Mouse (Mus musculus): ENCODE measurements around the gene Mapk13. TPM values are rescaled to one million over a fixed set of nuclear protein-coding genes. Genes with fewer than 3 reads are reported as not detected.
"Not testable (repeated sequence)": the region's sequence is repeated elsewhere in the genome, so short reads cannot be mapped to it uniquely, and the experiment has no call there.

Gene Mapk13
- polyA plus RNA-seq, 1 experiment from 2014 or later: 135 TPM

- Histone ChIP-seq H3K4me3 (ENCODE audit: low read depth, low read length) (no peak overlapping the region), H3K4me1 (replicated peaks; ENCODE audit: control insufficient read depth, insufficient read depth, low read length) (peaks cover 11% of the 10 kb centered on the region), H3K9me3 (ENCODE audit: control insufficient read depth, low read length) (no peaks in the 10 kb centered on the region), H3K27ac (ENCODE audit: low read depth) (no peak overlapping the region), H3K27me3 (replicated peaks; ENCODE audit: control insufficient read depth, insufficient read depth, low read length) (no peaks in the 10 kb centered on the region), H3K9ac (ENCODE audit: low read length) (no peak overlapping the region), H3K36me3 (ENCODE audit: control insufficient read depth, insufficient read depth, low read length) (no peaks in the 10 kb centered on the region), H3K4me2 (ENCODE audit: low read length) (no peak overlapping the region)
- DNase-seq (ENCODE audit: low spot score) (no peak), ATAC-seq (replicated peaks; ENCODE audit: low FRiP score, low TSS enrichment, low read depth) (no peak)
- 78% methylated on average over 11 of the region's 11 CpGs for WGBS
Measured at GRCm38 (mm10) chr17:28766781-28767515, 2.1 kb upstream of the Mapk13 start.

- Histone ChIP-seq H3K36me3 (ENCODE audit: control insufficient read depth, insufficient read depth, low read length) (no peaks in the 10 kb centered on the region), H3K9me3 (ENCODE audit: control insufficient read depth, low read length) (no peaks in the 10 kb centered on the region), H3K9ac (ENCODE audit: low read length) (peak overlapping the region; percentile 66), H3K4me3 (ENCODE audit: low read depth, low read length) (peak overlapping the region; percentile 63), H3K27me3 (replicated peaks; ENCODE audit: control insufficient read depth, insufficient read depth, low read length) (no peaks in the 10 kb centered on the region), H3K27ac (ENCODE audit: low read depth) (peak overlapping the region; percentile 67), H3K4me2 (ENCODE audit: low read length) (peak overlapping the region; percentile 78), H3K4me1 (replicated peaks; ENCODE audit: control insufficient read depth, insufficient read depth, low read length) (peaks cover 11% of the 10 kb centered on the region)
- ATAC-seq (replicated peaks; ENCODE audit: low FRiP score, low TSS enrichment, low read depth) (peak; percentile 64), DNase-seq (ENCODE audit: low spot score) (peak; percentile 78)
- 2% methylated on average over 24 of the region's 24 CpGs for WGBS
Measured at GRCm38 (mm10) chr17:28769875-28770421, 851 bp downstream of the Mapk13 start.

GRCm38 (mm10) chr17:28771289-28771688 is 2.2 kb downstream of the Mapk13 start:
- Histone ChIP-seq H3K9me3 (ENCODE audit: control insufficient read depth, low read length) (no peaks in the 10 kb centered on the region), H3K27ac (ENCODE audit: low read depth) (no peak overlapping the region), H3K4me1 (replicated peaks; ENCODE audit: control insufficient read depth, insufficient read depth, low read length) (peaks cover 11% of the 10 kb centered on the region), H3K27me3 (replicated peaks; ENCODE audit: control insufficient read depth, insufficient read depth, low read length) (no peaks in the 10 kb centered on the region), H3K36me3 (ENCODE audit: control insufficient read depth, insufficient read depth, low read length) (peaks cover 6% of the 10 kb centered on the region), H3K4me3 (ENCODE audit: low read depth, low read length) (no peak overlapping the region), H3K9ac (ENCODE audit: low read length) (no peak overlapping the region), H3K4me2 (ENCODE audit: low read length) (peak overlapping the region; percentile 78; the same call in 1 of the 2 replicates)
- WGBS: 87% methylated on average over 5 of the region's 5 CpGs
- ATAC-seq (replicated peaks; ENCODE audit: low FRiP score, low TSS enrichment, low read depth) (no peak), DNase-seq (ENCODE audit: low spot score) (no peak)

- not testable (repeated sequence) for H3K9me3 ChIP-seq (ENCODE audit: control insufficient read depth, low read length); H3K9ac ChIP-seq (ENCODE audit: low read length); H3K27me3 ChIP-seq (replicated peaks; ENCODE audit: control insufficient read depth, insufficient read depth, low read length); DNase-seq (ENCODE audit: low spot score); H3K4me2 ChIP-seq (ENCODE audit: low read length); H3K4me3 ChIP-seq (ENCODE audit: low read depth, low read length); H3K27ac ChIP-seq (ENCODE audit: low read depth); ATAC-seq (replicated peaks; ENCODE audit: low FRiP score, low TSS enrichment, low read depth)
- peaks cover 22% of the 10 kb centered on the region for H3K36me3 ChIP-seq (ENCODE audit: control insufficient read depth, insufficient read depth, low read length)
- peaks cover 11% of the 10 kb centered on the region for H3K4me1 ChIP-seq (replicated peaks; ENCODE audit: control insufficient read depth, insufficient read depth, low read length)
- WGBS: 95% methylated on average over 8 of the region's 9 CpGs
Measured at GRCm38 (mm10) chr17:28774303-28774702, 5.2 kb downstream of the Mapk13 start.

GRCm38 (mm10) chr17:28775161-28775560 is 6.1 kb downstream of the Mapk13 start:
- peaks cover 22% of the 10 kb centered on the region for H3K36me3 ChIP-seq (ENCODE audit: control insufficient read depth, insufficient read depth, low read length)
- no peaks in the 10 kb centered on the region for H3K9me3 ChIP-seq (ENCODE audit: control insufficient read depth, low read length)
- DNase-seq (ENCODE audit: low spot score): no peak
- H3K4me1 ChIP-seq (replicated peaks; ENCODE audit: control insufficient read depth, insufficient read depth, low read length): 0 out of 2 replicates have a peak, but pooled peaks cover 4% of the 10 kb centered on the region
- H3K27ac ChIP-seq (ENCODE audit: low read depth): no peak overlapping the region
- ATAC-seq (replicated peaks; ENCODE audit: low FRiP score, low TSS enrichment, low read depth): no peak
- no peak overlapping the region for H3K4me2 ChIP-seq (ENCODE audit: low read length)
- no peak overlapping the region for H3K9ac ChIP-seq (ENCODE audit: low read length)
- no peaks in the 10 kb centered on the region for H3K27me3 ChIP-seq (replicated peaks; ENCODE audit: control insufficient read depth, insufficient read depth, low read length)
- WGBS: 79% methylated on average over 4 of the region's 4 CpGs
- H3K4me3 ChIP-seq (ENCODE audit: low read depth, low read length): no peak overlapping the region

- Histone ChIP-seq H3K27me3 (replicated peaks; ENCODE audit: control insufficient read depth, insufficient read depth, low read length) (no peaks in the 10 kb centered on the region), H3K4me2 (ENCODE audit: low read length) (no peak overlapping the region), H3K4me3 (ENCODE audit: low read depth, low read length) (no peak overlapping the region), H3K4me1 (replicated peaks; ENCODE audit: control insufficient read depth, insufficient read depth, low read length) (0 out of 2 replicates have a peak, but pooled peaks cover 3% of the 10 kb centered on the region), H3K9ac (ENCODE audit: low read length) (no peak overlapping the region), H3K27ac (ENCODE audit: low read depth) (no peak overlapping the region), H3K36me3 (ENCODE audit: control insufficient read depth, insufficient read depth, low read length) (peaks cover 22% of the 10 kb centered on the region), H3K9me3 (ENCODE audit: control insufficient read depth, low read length) (no peaks in the 10 kb centered on the region)
- no peak for DNase-seq (ENCODE audit: low spot score)
- ATAC-seq (replicated peaks; ENCODE audit: low FRiP score, low TSS enrichment, low read depth): no peak
- WGBS: 88% methylated on average over 3 of the region's 3 CpGs
Measured at GRCm38 (mm10) chr17:28776817-28777216, 7.7 kb downstream of the Mapk13 start.

- Histone ChIP-seq H3K27ac (ENCODE audit: low read depth) (no peak overlapping the region), H3K27me3 (replicated peaks; ENCODE audit: control insufficient read depth, insufficient read depth, low read length) (no peaks in the 10 kb centered on the region), H3K9me3 (ENCODE audit: control insufficient read depth, low read length) (no peaks in the 10 kb centered on the region), H3K9ac (ENCODE audit: low read length) (no peak overlapping the region), H3K4me1 (replicated peaks; ENCODE audit: control insufficient read depth, insufficient read depth, low read length) (0 out of 2 replicates have a peak, but pooled peaks cover 3% of the 10 kb centered on the region), H3K4me2 (ENCODE audit: low read length) (no peak overlapping the region), H3K4me3 (ENCODE audit: low read depth, low read length) (no peak overlapping the region), H3K36me3 (ENCODE audit: control insufficient read depth, insufficient read depth, low read length) (peaks cover 22% of the 10 kb centered on the region)
- ATAC-seq (replicated peaks; ENCODE audit: low FRiP score, low TSS enrichment, low read depth): no peak
- WGBS: 90% methylated on average over 16 of the region's 16 CpGs
- no peak for DNase-seq (ENCODE audit: low spot score)
Measured at GRCm38 (mm10) chr17:28777231-28778005, 8.3 kb downstream of the Mapk13 start.

GRCm38 (mm10) chr17:28779735-28780134 is 10.6 kb downstream of the Mapk13 start:
- Histone ChIP-seq H3K9ac (ENCODE audit: low read length) (no peak overlapping the region), H3K4me2 (ENCODE audit: low read length) (no peak overlapping the region), H3K27ac (ENCODE audit: low read depth) (no peak overlapping the region), H3K27me3 (replicated peaks; ENCODE audit: control insufficient read depth, insufficient read depth, low read length) (no peaks in the 10 kb centered on the region), H3K4me1 (replicated peaks; ENCODE audit: control insufficient read depth, insufficient read depth, low read length) (0 out of 2 replicates have a peak, but pooled peaks cover 3% of the 10 kb centered on the region), H3K36me3 (ENCODE audit: control insufficient read depth, insufficient read depth, low read length) (peaks cover 22% of the 10 kb centered on the region), H3K9me3 (ENCODE audit: control insufficient read depth, low read length) (no peaks in the 10 kb centered on the region), H3K4me3 (ENCODE audit: low read depth, low read length) (no peak overlapping the region)
- WGBS: 93% methylated on average over 3 of the region's 3 CpGs
- no peak for DNase-seq (ENCODE audit: low spot score)
- ATAC-seq (replicated peaks; ENCODE audit: low FRiP score, low TSS enrichment, low read depth): no peak

Measured in intestine, embryonic 14.5 days (tissue).